Mouse (Mus musculus) MEL (cell line): Measurements from ENCODE around the gene 5730455P16Rik. TPM values are rescaled to one million over a fixed set of nuclear protein-coding genes. Genes with fewer than 3 reads are reported as not detected.

ENCODE experiments used
- DNase-seq: peaks from one replicate; pipeline ENCODE4 v3.0.0; 2011; ENCODE audit warnings: low read depth, low spot score
- H3K27ac ChIP-seq: 2 replicates; pipeline ENCODE4 v1.5.1; 2012; ENCODE audit warnings: low read depth, mild to moderate bottlenecking, control low read depth, low read length, moderate library complexity; ENCODE audit not compliant: control insufficient read depth
- H3K27me3 ChIP-seq, 2 experiments: fragments of 150-350 bp in 1 of 2; sonication (generic) in 1 of 2; 2 replicates each; pipeline ENCODE4 v1.6.1; 2012; ENCODE audit warnings: low read length in 2 of 2, mild to moderate bottlenecking in 2 of 2, improper control_type of control experiment in 1 of 2, moderate library complexity in 1 of 2; ENCODE audit not compliant: insufficient read depth in 2 of 2, control insufficient read depth in 1 of 2
- H3K36me3 ChIP-seq, 2 experiments: 2 replicates each; pipeline ENCODE4 v1.6.1; 2012 to 2014; ENCODE audit warnings: low read length in 2 of 2, improper control_type of control experiment in 1 of 2, inconsistent platforms in 1 of 2, mild to moderate bottlenecking in 1 of 2; ENCODE audit not compliant: insufficient read depth in 2 of 2, control insufficient read depth in 1 of 2
- H3K4me1 ChIP-seq, 2 experiments: fragments of 150-350 bp in 1 of 2; sonication (generic) in 1 of 2; 2 replicates each; pipeline ENCODE4 v1.6.1; 2012; ENCODE audit warnings: low read length in 2 of 2, improper control_type of control experiment in 1 of 2, mild to moderate bottlenecking in 1 of 2; ENCODE audit not compliant: insufficient read depth in 2 of 2, control insufficient read depth in 1 of 2
- H3K4me3 ChIP-seq, 2 experiments: fragments of 150-350 bp in 1 of 2; sonication (generic) in 1 of 2; 2 replicates each; pipeline ENCODE4 v1.5.1; 2012; ENCODE audit warnings: low read depth in 2 of 2, low read length in 2 of 2, mild to moderate bottlenecking in 2 of 2, moderate library complexity in 2 of 2, control low read depth in 1 of 2, improper control_type of control experiment in 1 of 2; ENCODE audit not compliant: control insufficient read depth in 1 of 2, insufficient read depth in 1 of 2
- H3K79me2 ChIP-seq: 2 replicates; pipeline ENCODE4 v1.6.1; 2012; ENCODE audit warnings: mild to moderate bottlenecking, low read length, moderate library complexity; ENCODE audit not compliant: control insufficient read depth, poor library complexity, insufficient read depth
- H3K9ac ChIP-seq: 2 replicates; pipeline ENCODE4 v1.6.1; 2012; ENCODE audit warnings: low read depth, mild to moderate bottlenecking, control low read depth, low read length, moderate library complexity; ENCODE audit not compliant: control insufficient read depth, poor library complexity, severe bottlenecking
- H3K9me3 ChIP-seq: fragments of 150-350 bp; sonication (generic); replicated peaks from 2 replicates; pipeline ENCODE4 v1.6.1; 2012; ENCODE audit warnings: mild to moderate bottlenecking, low read length, improper control_type of control experiment, moderate library complexity; ENCODE audit not compliant: insufficient read depth
- BHLHE40 ChIP-seq: IDR thresholded peaks from 2 replicates; pipeline ENCODE4 v1.6.1; 2012; ENCODE audit warnings: low read depth, mild to moderate bottlenecking, inconsistent platforms, low read length, improper control_type of control experiment, borderline replicate concordance
- CHD2 ChIP-seq: IDR thresholded peaks from 2 replicates; pipeline ENCODE4 v1.6.1; 2011; ENCODE audit warnings: low read length, improper control_type of control experiment
- E2F4 ChIP-seq: IDR thresholded peaks from 2 replicates; pipeline ENCODE4 v1.6.1; 2011; ENCODE audit warnings: low read depth, low read length, improper control_type of control experiment, borderline replicate concordance
- ELF1 ChIP-seq: IDR thresholded peaks from 2 replicates; pipeline ENCODE4 v1.6.1; 2014; ENCODE audit warnings: low read depth, mild to moderate bottlenecking, inconsistent platforms, low read length, improper control_type of control experiment, moderate library complexity
- ETS1 ChIP-seq: IDR thresholded peaks from 2 replicates; pipeline ENCODE4 v1.6.1; 2012; ENCODE audit warnings: low read depth, mild to moderate bottlenecking, inconsistent platforms, low read length, improper control_type of control experiment, moderate library complexity
- JUND ChIP-seq: IDR thresholded peaks from 2 replicates; pipeline ENCODE4 v1.6.1; 2011; ENCODE audit warnings: low read depth, mild to moderate bottlenecking, improper control_type of control experiment, low read length
- KAT2A ChIP-seq: conservative IDR thresholded peaks from 2 replicates; pipeline ENCODE4 v1.6.1; 2012; ENCODE audit warnings: low read depth, low read length, improper control_type of control experiment, inconsistent platforms
- MAX ChIP-seq: IDR thresholded peaks from 2 replicates; pipeline ENCODE4 v1.6.1; 2011; ENCODE audit warnings: low read length, improper control_type of control experiment
- MAZ ChIP-seq: IDR thresholded peaks from 2 replicates; pipeline ENCODE4 v1.6.1; 2012; ENCODE audit warnings: low read depth, mild to moderate bottlenecking, inconsistent platforms, low read length, improper control_type of control experiment
- MEF2A ChIP-seq: IDR thresholded peaks from 2 replicates; pipeline ENCODE4 v1.6.1; 2014; ENCODE audit warnings: low read depth, mild to moderate bottlenecking, inconsistent platforms, low read length, improper control_type of control experiment; ENCODE audit not compliant: poor library complexity, insufficient replicate concordance, severe bottlenecking; ENCODE audit errors: extremely low read depth
- MYB ChIP-seq: IDR thresholded peaks from 2 replicates; pipeline ENCODE4 v1.6.1; 2011; ENCODE audit warnings: mild to moderate bottlenecking, low read depth, low read length, improper control_type of control experiment
- MYC ChIP-seq: IDR thresholded peaks from 2 replicates; pipeline ENCODE4 v1.6.1; 2011; ENCODE audit warnings: low read depth, mild to moderate bottlenecking, low read length, improper control_type of control experiment, moderate library complexity
- NELFE ChIP-seq: IDR thresholded peaks from 2 replicates; pipeline ENCODE4 v1.6.1; 2011; ENCODE audit warnings: low read depth, low read length, improper control_type of control experiment
- POLR2A ChIP-seq, 2 experiments: IDR thresholded peaks; 2 replicates each; pipeline ENCODE4 v1.6.1; 2011 to 2012; ENCODE audit warnings: low read length in 2 of 2, mild to moderate bottlenecking in 2 of 2, control low read depth in 1 of 2, improper control_type of control experiment in 1 of 2, low read depth in 1 of 2, moderate library complexity in 1 of 2; ENCODE audit not compliant: control insufficient read depth in 1 of 2, insufficient read depth in 1 of 2, poor library complexity in 1 of 2
- POLR2AphosphoS2 ChIP-seq: IDR thresholded peaks from 2 replicates; pipeline ENCODE4 v1.6.1; 2011; ENCODE audit warnings: low read length, improper control_type of control experiment
- RAD21 ChIP-seq: IDR thresholded peaks from 2 replicates; pipeline ENCODE4 v1.6.1; 2011; ENCODE audit warnings: mild to moderate bottlenecking, low read depth, low read length, improper control_type of control experiment
- RCOR1 ChIP-seq: IDR thresholded peaks from 2 replicates; pipeline ENCODE4 v1.6.1; 2012; ENCODE audit warnings: low read depth, mild to moderate bottlenecking, inconsistent platforms, low read length, improper control_type of control experiment
- SIN3A ChIP-seq: IDR thresholded peaks from 2 replicates; pipeline ENCODE4 v1.6.1; 2012; ENCODE audit warnings: low read length, improper control_type of control experiment, inconsistent platforms
- SMC3 ChIP-seq: IDR thresholded peaks from 2 replicates; pipeline ENCODE4 v1.6.1; 2011; ENCODE audit warnings: low read depth, low read length, improper control_type of control experiment
- TAL1 ChIP-seq: IDR thresholded peaks from 2 replicates; pipeline ENCODE4 v1.6.1; 2012; ENCODE audit warnings: mild to moderate bottlenecking, inconsistent platforms, low read length, moderate library complexity, mixed read lengths
- TBP ChIP-seq: IDR thresholded peaks from 2 replicates; pipeline ENCODE4 v1.8.0; 2011; ENCODE audit warnings: low read depth, low read length, improper control_type of control experiment
- UBTF ChIP-seq: IDR thresholded peaks from 2 replicates; pipeline ENCODE4 v1.6.1; 2012; ENCODE audit warnings: low read depth, mild to moderate bottlenecking, inconsistent platforms, low read length, improper control_type of control experiment, moderate library complexity, borderline replicate concordance; ENCODE audit not compliant: insufficient read depth
- USF1 ChIP-seq: IDR thresholded peaks from 2 replicates; pipeline ENCODE4 v1.6.1; 2014; ENCODE audit warnings: low read depth, mild to moderate bottlenecking, inconsistent platforms, low read length, improper control_type of control experiment, moderate library complexity
- ZKSCAN1 ChIP-seq: IDR thresholded peaks from 2 replicates; pipeline ENCODE4 v1.6.1; 2012; ENCODE audit warnings: low read depth, mild to moderate bottlenecking, inconsistent platforms, low read length, improper control_type of control experiment, moderate library complexity
- ZMIZ1 ChIP-seq: IDR thresholded peaks from 2 replicates; pipeline ENCODE4 v1.6.1; 2012; ENCODE audit warnings: low read depth, mild to moderate bottlenecking, inconsistent platforms, low read length, improper control_type of control experiment, moderate library complexity
- polyA plus RNA-seq, 2 experiments: library from polyadenylated mRNA; stranded (reverse) in 1 of 2; unstranded in 1 of 2; fragments of >175 nt in 1 of 2; fragments of >200 nt in 1 of 2; gene quantifications; 2 replicates each; pipeline versions ENCODE4 v1.2.1 to v1.2.4; 2012; ENCODE audit warnings: low replicate concordance in 2 of 2, low read depth in 1 of 2; ENCODE audit not compliant: insufficient read length in 2 of 2, insufficient read depth in 1 of 2, missing spikeins in 1 of 2
- total RNA-seq: library from RNA; depleted of rRNA; stranded (reverse); fragments of 300-350 nt; gene quantifications from 2 replicates; pipeline ENCODE4 v1.2.3, GENCODE M21; 2012

5730455P16Rik gene
- total and polyA plus RNA-seq, 3 experiments: 9.5 to 10.1 TPM; not detected in 1

- no peaks in the 10 kb centered on the region for H3K9me3 ChIP-seq
- peak; percentile 58 for DNase-seq
- H3K79me2 ChIP-seq: no peaks in the 10 kb centered on the region
- no peaks in the 10 kb centered on the region for H3K36me3 ChIP-seq
- H3K27me3 ChIP-seq: no peaks in the 10 kb centered on the region
- H3K9ac ChIP-seq: no peak overlapping the region
- H3K27ac ChIP-seq: no peak overlapping the region
- H3K4me3 ChIP-seq: no peak overlapping the region
- TF ChIP-seq KAT2A (no peak), E2F4 (no peak), SMC3 (peak; percentile 13; the same call in 1 of the 2 replicates), NELFE (no peak; the same call in 1 of the 2 replicates), MAX (no peak; the same call in 1 of the 2 replicates), ETS1 (0 out of 2 replicates have a peak, but pooled peaks have one; percentile 28), TAL1 (no peak), POLR2A (IDR thresholded peaks at IDR 0.05; ENCODE audit: control insufficient read depth in 1 of 2, insufficient read depth in 1 of 2, low read depth in 1 of 2, low read length in 2 of 2, poor library complexity in 1 of 2) (no peak), ZMIZ1 (peak; percentile 92; the same call in 1 of the 2 replicates), SIN3A (no peak), POLR2AphosphoS2 (peak; percentile 85), RAD21 (no peak), TBP (no peak), MAZ (peak; percentile 19; the same call in 1 of the 2 replicates), UBTF (no peak), RCOR1 (peak; percentile 24; the same call in 1 of the 2 replicates), MYC (no peak), CHD2 (peak; percentile 40), MEF2A (0 out of 2 replicates have a peak, but pooled peaks have one; percentile 28), BHLHE40 (no peak), ELF1 (no peak), USF1 (no peak; the same call in 1 of the 2 replicates), MYB (no peak), JUND (no peak), ZKSCAN1 (0 out of 2 replicates have a peak, but pooled peaks have one; percentile 52)
- peaks cover 0 to 4% of the 10 kb centered on the region in 2 experiments; a peak in 2 of 4 replicates for H3K4me1 ChIP-seq
Observed at GRCm38 (mm10) chr11:80313462-80313861, 64.4 kb downstream of the 5730455P16Rik start.
